Mouse (Mus musculus) spleen, adult 18-20 months (tissue): Measurements from ENCODE around the gene Scamp3.

Source experiments
- DNase-seq, 2 experiments: peaks; one replicate each; pipeline ENCODE4 v3.0.0; 2022; ENCODE audit warnings: mixed read lengths in 2 of 2

The Scamp3 gene

DNA sequence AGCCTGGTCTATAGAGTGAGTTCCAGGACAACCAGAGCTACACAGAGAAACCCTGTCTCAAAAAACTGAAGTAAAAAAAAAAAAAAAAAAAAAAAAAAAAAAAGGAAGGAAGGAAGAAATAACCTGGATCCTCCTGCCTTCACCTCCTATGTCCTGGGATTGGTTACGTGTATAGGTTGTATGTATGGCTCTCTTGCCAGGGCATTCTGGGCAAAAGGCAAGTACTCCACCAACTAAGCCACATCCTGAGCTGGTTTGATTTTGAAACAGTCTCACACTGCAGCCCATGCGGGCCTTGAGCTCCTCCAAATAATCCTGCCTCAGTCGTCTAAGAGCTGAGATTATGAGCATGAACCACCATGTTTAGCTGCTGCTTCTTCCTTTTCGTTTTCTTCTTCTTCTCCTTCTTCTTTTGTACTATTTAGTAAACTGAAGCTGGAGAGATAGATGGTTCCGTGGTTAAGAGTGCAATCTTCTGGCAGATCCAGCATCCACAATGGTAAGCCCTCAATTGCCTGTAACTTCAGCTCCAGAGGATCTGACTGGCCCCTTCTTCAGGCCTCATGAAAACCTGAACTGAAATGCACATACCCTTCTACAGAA is 13.5 kb upstream of the Scamp3 start:
- DNase-seq: no peak

GRCm38 (mm10) chr3:89164506-89165267 is 12.6 kb upstream of the Scamp3 start, which contains the start of gene Clk2:
Clk2 (plus strand) TSS chr3:89164795.
- DNase-seq: peak; percentile 89 to 91

DNA sequence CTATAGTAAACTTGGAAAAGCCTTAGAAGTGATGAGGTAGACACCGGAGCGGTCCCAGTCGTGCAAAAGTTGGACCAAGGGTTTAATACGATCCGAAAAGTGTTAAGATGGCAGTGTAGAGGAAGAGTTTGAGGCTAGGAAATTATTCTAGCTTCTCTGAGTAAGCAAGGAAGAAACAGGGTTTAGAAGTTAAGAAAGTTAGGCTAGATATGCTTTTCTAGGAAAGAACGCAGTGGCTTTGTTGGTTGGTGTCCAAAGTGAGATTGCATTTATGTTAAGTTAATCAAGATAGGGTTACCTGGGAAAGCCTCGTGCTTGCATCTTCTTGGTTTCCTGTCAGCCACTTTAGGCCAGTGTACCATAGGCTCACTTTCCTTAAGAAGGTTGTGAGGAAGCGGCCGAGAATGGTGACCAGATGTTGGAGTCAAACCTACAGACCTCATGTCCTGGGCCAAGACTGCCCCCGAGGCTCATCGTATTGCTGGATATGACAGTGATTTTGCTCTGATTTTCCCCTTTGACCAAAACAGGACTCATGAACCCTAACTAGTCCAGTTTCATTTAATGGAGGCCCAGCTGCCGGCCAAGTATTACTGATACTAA is 11.9 kb upstream of the Scamp3 start:
- no peak for DNase-seq

GRCm38 (mm10) chr3:89166945-89167344 is 10.3 kb upstream of the Scamp3 start:
- DNase-seq: no peak

DNA sequence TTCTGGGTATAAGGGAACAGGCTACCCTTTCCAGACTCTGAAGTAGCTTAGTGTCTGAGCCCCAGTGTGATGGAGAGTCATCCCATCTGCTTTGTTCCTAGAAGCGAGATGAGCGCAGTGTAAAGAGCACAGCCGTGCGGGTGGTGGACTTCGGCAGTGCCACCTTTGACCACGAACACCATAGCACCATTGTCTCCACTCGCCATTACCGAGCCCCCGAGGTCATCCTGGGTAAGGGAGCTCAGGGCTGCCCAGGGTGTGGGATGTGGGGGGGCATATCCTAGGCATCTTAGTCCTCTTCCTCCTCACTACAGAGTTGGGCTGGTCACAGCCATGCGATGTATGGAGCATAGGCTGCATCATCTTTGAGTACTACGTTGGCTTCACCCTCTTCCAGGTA is 2.4 kb upstream of the Scamp3 start:
- DNase-seq: no peak

GRCm38 (mm10) chr3:89175544-89175943 is 1.7 kb upstream of the Scamp3 start:
- no peak for DNase-seq

- no peak for DNase-seq
Observed at GRCm38 (mm10) chr3:89176421-89176820, 852 bp upstream of the Scamp3 start.

- DNase-seq: no peak
Observed at GRCm38 (mm10) chr3:89178107-89178385, 773 bp downstream of the Scamp3 start.

DNA sequence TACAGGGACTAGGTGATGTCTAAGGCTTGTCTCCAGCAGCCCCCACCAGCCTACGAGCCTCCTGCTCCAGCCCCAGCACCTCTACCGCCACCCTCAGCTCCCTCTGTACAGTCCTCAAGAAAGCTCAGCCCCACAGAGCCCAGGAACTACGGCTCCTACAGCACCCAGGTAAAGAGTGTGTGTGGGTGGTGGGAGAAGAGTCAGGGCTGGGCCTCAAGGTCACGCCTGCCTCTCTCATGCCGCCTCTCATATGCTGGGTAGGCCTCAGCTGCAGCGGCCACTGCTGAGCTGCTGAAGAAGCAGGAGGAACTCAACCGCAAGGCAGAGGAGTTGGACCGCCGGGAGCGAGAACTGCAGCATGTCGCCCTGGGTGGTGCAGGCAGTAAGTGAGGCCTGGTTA is 1.8 kb downstream of the Scamp3 start:
- no peak for DNase-seq

DNA sequence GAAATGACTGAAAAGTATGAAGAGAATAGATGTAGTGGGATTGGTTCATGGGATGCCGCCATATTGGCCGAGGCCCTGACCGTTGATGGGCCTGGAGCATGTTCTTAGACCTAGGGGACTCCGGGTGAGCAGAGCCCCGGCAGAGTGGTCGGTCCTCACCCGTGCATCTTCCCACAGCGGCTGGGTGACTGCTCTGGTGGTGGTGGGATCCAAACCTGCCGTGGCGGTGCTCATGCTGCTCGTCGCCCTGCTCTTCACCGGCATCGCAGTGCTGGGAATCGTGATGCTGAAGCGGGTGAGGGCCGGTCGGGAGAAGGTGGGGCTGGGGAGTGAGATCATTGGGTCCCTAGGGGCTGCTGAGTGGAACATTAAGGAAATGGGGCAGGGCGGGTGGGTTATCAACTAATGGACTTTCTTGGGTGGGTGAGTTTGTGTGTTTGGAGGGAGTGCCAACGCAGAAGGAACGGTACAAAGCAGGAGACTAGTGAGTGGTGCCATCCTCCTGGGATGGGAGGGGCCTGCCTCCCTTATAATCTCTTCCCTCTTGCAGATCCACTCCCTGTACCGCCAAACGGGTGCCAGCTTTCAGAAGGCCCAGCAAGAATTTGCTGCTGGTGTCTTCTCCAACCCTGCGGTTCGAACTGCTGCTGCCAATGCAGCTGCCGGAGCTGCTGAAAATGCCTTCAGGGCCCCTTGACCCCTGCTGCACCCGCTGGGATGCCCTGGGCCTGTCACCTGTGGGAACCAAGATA is 4.7 kb downstream of the Scamp3 start:
- DNase-seq: no peak

GRCm38 (mm10) chr3:89182531-89183057 is 5.3 kb downstream of the Scamp3 start:
- no peak for DNase-seq

DNA sequence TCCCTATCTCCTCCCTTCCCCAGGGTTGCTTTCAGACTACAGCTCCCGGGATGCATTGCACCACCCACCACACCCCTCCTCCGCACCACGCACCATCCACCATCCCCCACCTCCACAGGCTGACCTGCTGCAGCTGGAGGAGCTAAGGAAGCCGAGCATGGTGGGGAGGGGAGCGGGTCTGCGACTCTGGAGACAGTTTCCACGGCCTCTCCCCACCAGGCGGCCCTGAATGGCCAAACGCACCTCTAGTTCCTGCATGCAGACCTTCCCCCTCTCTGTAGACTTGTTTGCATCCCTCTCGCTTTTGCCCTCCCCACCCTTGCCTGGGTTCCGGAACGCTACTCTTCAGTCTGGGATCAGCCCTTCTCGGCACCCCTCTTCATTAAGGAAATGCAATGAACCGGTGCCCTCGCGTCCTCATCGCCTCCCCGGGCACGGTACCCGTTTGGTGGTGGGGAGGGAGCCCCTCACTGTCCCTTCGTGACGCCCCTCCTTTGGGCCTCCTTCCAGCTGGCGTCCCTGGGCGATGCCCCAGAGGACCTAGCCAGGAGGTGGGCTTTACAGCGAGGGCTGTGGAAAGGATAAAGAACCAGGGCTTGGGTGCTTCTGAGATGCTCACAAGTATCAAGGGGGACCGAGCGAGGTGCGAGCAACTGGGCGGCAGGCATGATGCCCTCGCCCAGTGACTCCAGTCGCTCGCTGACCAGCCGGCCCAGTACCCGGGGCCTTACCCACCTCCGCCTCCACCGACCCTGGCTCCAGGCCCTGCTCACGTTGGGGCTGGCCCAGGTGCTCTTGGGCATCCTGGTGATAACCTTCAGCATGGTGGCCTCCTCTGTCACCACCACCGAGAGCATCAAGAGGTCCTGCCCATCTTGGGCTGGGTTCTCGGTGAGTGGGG is 6.0 kb downstream of the Scamp3 start, which contains the start of gene Fam189b:
TSS of gene Fam189b (plus strand) at position 86 of the 901 bp plus-strand sequence.
- peak; percentile 52 to 59 for DNase-seq

GRCm38 (mm10) chr3:89183959-89184315 is 6.7 kb downstream of the Scamp3 start:
- no peak for DNase-seq

- DNase-seq: peak in 1 of 2 experiments; percentile 32
Observed at GRCm38 (mm10) chr3:89187197-89187596, 9.9 kb downstream of the Scamp3 start.

- peak; percentile 48 to 50 for DNase-seq
Observed at GRCm38 (mm10) chr3:89187690-89188477, 10.6 kb downstream of the Scamp3 start.

- DNase-seq: peak in 1 of 2 experiments; percentile 43
Observed at GRCm38 (mm10) chr3:89188478-89188875, 11.2 kb downstream of the Scamp3 start.

DNA sequence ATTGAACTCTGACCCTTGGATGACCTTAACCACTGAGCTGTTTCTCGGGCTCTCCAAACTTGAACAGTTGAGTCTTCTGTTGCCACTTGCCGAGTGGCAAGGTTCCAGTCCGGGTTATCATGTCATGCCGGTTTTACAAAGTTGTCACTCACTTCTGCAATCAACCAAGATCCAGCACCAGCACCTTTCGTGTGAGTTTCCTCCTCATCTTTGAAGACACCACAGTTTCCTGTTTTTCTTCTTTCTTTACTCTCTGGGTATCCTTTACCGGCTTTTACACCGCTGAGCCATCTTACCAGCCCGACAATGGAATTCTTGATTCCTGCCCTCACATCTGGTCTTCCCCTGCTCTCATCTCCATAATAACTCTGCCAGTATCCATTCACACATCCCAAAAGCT is 13.2 kb downstream of the Scamp3 start:
- peak in 1 of 2 experiments; percentile 31 for DNase-seq

- DNase-seq: no peak
Observed at GRCm38 (mm10) chr3:89193351-89193750, 16.1 kb downstream of the Scamp3 start.

- peak in 1 of 2 experiments; percentile 37 for DNase-seq
Observed at GRCm38 (mm10) chr3:89193853-89194252, 16.6 kb downstream of the Scamp3 start.

- DNase-seq: peak; percentile 85 to 89
Observed at GRCm38 (mm10) chr3:89195979-89196877, 19.0 kb downstream of the Scamp3 start.
